Mouse (Mus musculus) testis, adult 2 months (tissue): ENCODE data around the gene Icam2.

Experiments used
- CTCF ChIP-seq: fragments of 200-500 bp; IDR thresholded peaks from 2 replicates; pipeline ENCODE4 v1.5.1; 2012; ENCODE audit warnings: low read depth, mild to moderate bottlenecking, inconsistent platforms, low read length, moderate library complexity; ENCODE audit not compliant: control insufficient read depth, insufficient read depth, insufficient replicate concordance
- POLR2A ChIP-seq: fragments of 200-500 bp; IDR thresholded peaks from 2 replicates; pipeline ENCODE4 v1.6.1; 2012; ENCODE audit warnings: low read depth, mild to moderate bottlenecking, inconsistent platforms, low read length, moderate library complexity; ENCODE audit not compliant: control insufficient read depth

DNA sequence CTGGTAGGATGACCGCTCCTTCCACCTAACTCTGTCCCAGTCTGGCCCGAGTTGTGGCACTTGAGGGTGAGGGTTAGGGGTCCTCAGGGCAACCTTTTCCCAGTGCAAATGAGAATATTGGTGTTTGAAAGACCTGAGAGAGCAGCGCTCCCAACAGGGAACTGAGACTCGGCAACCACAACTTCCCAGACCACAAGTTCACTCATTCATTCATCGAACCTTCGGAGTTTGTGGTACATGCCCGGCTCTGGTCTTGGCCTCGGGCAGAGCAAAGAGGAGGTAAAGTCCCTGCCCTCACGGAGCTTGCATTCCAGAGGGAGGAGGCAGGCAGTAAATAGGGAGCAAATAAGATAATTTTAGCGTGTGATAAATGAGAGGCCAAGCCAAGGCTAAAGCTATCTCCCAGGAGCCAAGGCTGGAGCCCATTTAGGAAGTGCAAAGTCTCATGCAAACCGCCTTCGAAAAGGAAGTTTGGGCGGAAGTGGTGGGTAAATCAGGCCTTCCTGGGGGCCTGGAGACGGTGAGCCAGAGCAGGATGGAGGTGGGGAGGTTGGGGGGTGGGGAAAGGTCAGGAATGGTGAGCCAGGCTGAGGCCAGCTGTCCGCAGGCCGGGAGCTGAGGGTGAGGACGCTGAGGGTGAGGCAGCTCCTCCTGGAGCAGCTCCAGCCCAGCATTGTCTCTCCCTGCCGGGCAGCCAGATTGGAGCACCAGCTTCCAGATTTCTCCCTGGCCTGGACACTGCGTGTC lies 32.3 kb downstream of the Icam2 start:
- TF ChIP-seq CTCF (no peak), POLR2A (no peak)
